Mouse (Mus musculus): ENCODE data around the gene Spata33.
A peak's percentile ranks its signal among the peaks of the same experiment; 100 is the strongest.
"Not testable (repeated sequence)": the region's sequence is repeated elsewhere in the genome, so short reads cannot be mapped to it uniquely, and the experiment has no call there.

Gene Spata33

GRCm38 (mm10) chr8:123233300-123233699 lies 20.7 kb downstream of the Spata33 start:
- no peak for DNase-seq (ENCODE audit: low spot score in 2 of 2)

GRCm38 (mm10) chr8:123233760-123234159 lies 21.1 kb downstream of the Spata33 start:
- DNase-seq (ENCODE audit: low spot score in 2 of 2), result no peak

GRCm38 (mm10) chr8:123234918-123235519 lies 22.4 kb downstream of the Spata33 start:
- DNase-seq (ENCODE audit: low spot score in 2 of 2), result peak in 1 of 2 experiments; percentile 24

- DNase-seq (ENCODE audit: low spot score in 2 of 2), result peak; percentile 92 to 96
Measured at GRCm38 (mm10) chr8:123235520-123236497, 23.2 kb downstream of the Spata33 start, which contains the start of gene Spata2l. Gene Spata2l, minus strand, starts transcription at chr8:123236233.

- DNase-seq (ENCODE audit: low spot score in 2 of 2), result no peak
Measured at GRCm38 (mm10) chr8:123239398-123239797, 26.8 kb downstream of the Spata33 start.

GRCm38 (mm10) chr8:123242107-123242923 lies 29.7 kb downstream of the Spata33 start:
- no peak for DNase-seq (ENCODE audit: low spot score in 2 of 2)

GRCm38 (mm10) chr8:123243053-123243452 lies 30.4 kb downstream of the Spata33 start:
- no peak for DNase-seq (ENCODE audit: low spot score in 2 of 2)

GRCm38 (mm10) chr8:123244382-123244781 lies 31.8 kb downstream of the Spata33 start:
- no peak for DNase-seq (ENCODE audit: low spot score in 2 of 2)

- DNase-seq (ENCODE audit: low spot score in 2 of 2), result no peak
Measured at GRCm38 (mm10) chr8:123245543-123245942, 32.9 kb downstream of the Spata33 start.

- DNase-seq (ENCODE audit: low spot score in 2 of 2), result no peak
Measured at GRCm38 (mm10) chr8:123247748-123248147, 35.1 kb downstream of the Spata33 start.

GRCm38 (mm10) chr8:123248596-123248995 lies 36.0 kb downstream of the Spata33 start:
- no peak for DNase-seq (ENCODE audit: low spot score in 2 of 2)

GRCm38 (mm10) chr8:123250940-123251339 lies 38.3 kb downstream of the Spata33 start:
- DNase-seq (ENCODE audit: low spot score in 2 of 2), result no peak

- DNase-seq (ENCODE audit: low spot score in 2 of 2), result no peak
Measured at GRCm38 (mm10) chr8:123252925-123253324, 40.3 kb downstream of the Spata33 start.

GRCm38 (mm10) chr8:123253451-123254098 lies 40.9 kb downstream of the Spata33 start:
- DNase-seq (ENCODE audit: low spot score in 2 of 2), result no peak

GRCm38 (mm10) chr8:123254099-123254885 lies 41.7 kb downstream of the Spata33 start, which contains the start of the genes Zfp276 and Vps9d1:
Gene Zfp276, plus strand, starts transcription at chr8:123254195.
Gene Vps9d1, minus strand, starts transcription at chr8:123254348.
- DNase-seq (ENCODE audit: low spot score in 2 of 2), result peak; percentile 68 to 85

- DNase-seq (ENCODE audit: low spot score in 2 of 2), result no peak
Measured at GRCm38 (mm10) chr8:123255170-123255569, 42.5 kb downstream of the Spata33 start.

GRCm38 (mm10) chr8:123257114-123257513 lies 44.5 kb downstream of the Spata33 start:
- DNase-seq (ENCODE audit: low spot score in 2 of 2), result no peak

- not testable (repeated sequence) for DNase-seq (ENCODE audit: low spot score in 2 of 2)
Measured at GRCm38 (mm10) chr8:123257593-123257992, 45.0 kb downstream of the Spata33 start.

GRCm38 (mm10) chr8:123267926-123268656 lies 55.5 kb downstream of the Spata33 start:
- DNase-seq (ENCODE audit: low spot score in 2 of 2), result no peak

GRCm38 (mm10) chr8:123271147-123271546 lies 58.5 kb downstream of the Spata33 start:
- no peak for DNase-seq (ENCODE audit: low spot score in 2 of 2)
